Mouse (Mus musculus) kidney, embryonic 15.5 days (tissue): Measurements from ENCODE around the gene Stat4. TPM values are rescaled to one million over a fixed set of nuclear protein-coding genes. Genes with fewer than 3 reads are reported as not detected.

Experiments
- ATAC-seq: fragments of 200-750 bp; cut with Nextera tagmentation; replicated peaks from 2 replicates; pipeline ENCODE4 v1.8.0; 2017; ENCODE audit warnings: moderate TSS enrichment; ENCODE audit not compliant: low FRiP score
- H3K27ac ChIP-seq: fragments of 300-500 bp; sonication (generic); 2 replicates; pipeline ENCODE4 v1.5.1; 2015; ENCODE audit warnings: mild to moderate bottlenecking, inconsistent platforms
- H3K27me3 ChIP-seq: fragments of 300-500 bp; sonication (generic); 2 replicates; pipeline ENCODE4 v1.6.1; 2015; ENCODE audit warnings: inconsistent platforms
- H3K36me3 ChIP-seq: fragments of 300-500 bp; sonication (generic); 2 replicates; pipeline ENCODE4 v1.6.1; 2015; ENCODE audit warnings: inconsistent platforms
- H3K4me1 ChIP-seq: fragments of 300-500 bp; sonication (generic); 2 replicates; pipeline ENCODE4 v1.6.1; 2015; ENCODE audit warnings: inconsistent platforms
- H3K4me2 ChIP-seq: fragments of 300-500 bp; sonication (generic); 2 replicates; pipeline ENCODE4 v1.6.1; 2015; ENCODE audit warnings: moderate library complexity, mild to moderate bottlenecking, inconsistent platforms
- H3K4me3 ChIP-seq: fragments of 300-500 bp; sonication (generic); replicated peaks from 2 replicates; pipeline ENCODE4 v1.5.1; 2015; ENCODE audit warnings: mild to moderate bottlenecking, inconsistent platforms
- H3K9ac ChIP-seq: fragments of 300-500 bp; sonication (generic); 2 replicates; pipeline ENCODE4 v1.6.1; 2015; ENCODE audit warnings: mild to moderate bottlenecking, inconsistent platforms
- H3K9me3 ChIP-seq: fragments of 300-500 bp; sonication (generic); replicated peaks from 2 replicates; pipeline ENCODE4 v1.6.1; 2016; ENCODE audit warnings: inconsistent platforms
- WGBS: fragments of 180-500 bp; shearing (Covaris S2); methylation state at CpG from one replicate; pipeline ENCODE4 v1.1.7; 2015; ENCODE audit warnings: mixed read lengths; 5-methylcytosine and 5-hydroxymethylcytosine counted together
- polyA plus RNA-seq: library from polyadenylated mRNA; unstranded; fragments of >200 nt; fragmentation: Nextera tagmentation; extraction: Ambion mirVana; gene quantifications from 2 replicates; pipeline ENCODE4 v1.2.1, GENCODE M21; 2015

Stat4 gene
- polyA plus RNA-seq, 1 experiment from 2014 or later = 1.6 TPM

- no peak overlapping the region for H3K4me3 ChIP-seq
- H3K27ac ChIP-seq = no peak overlapping the region
- no peaks in the 10 kb centered on the region for H3K36me3 ChIP-seq
- no peak for ATAC-seq
- H3K9ac ChIP-seq = no peak overlapping the region
- H3K4me2 ChIP-seq = no peak overlapping the region
- no peaks in the 10 kb centered on the region for H3K9me3 ChIP-seq
- 21% methylated on average over 10 of the region's 10 CpGs for WGBS
- no peaks in the 10 kb centered on the region for H3K4me1 ChIP-seq
- no peaks in the 10 kb centered on the region for H3K27me3 ChIP-seq
Measured at GRCm38 (mm10) chr1:52079724-52080367, 92.9 kb downstream of the Stat4 start.

- H3K27ac ChIP-seq = no peak overlapping the region
- ATAC-seq = no peak
- no peaks in the 10 kb centered on the region for H3K9me3 ChIP-seq
- no peaks in the 10 kb centered on the region for H3K27me3 ChIP-seq
- no peak overlapping the region for H3K4me3 ChIP-seq
- H3K4me2 ChIP-seq = no peak overlapping the region
- H3K4me1 ChIP-seq = no peaks in the 10 kb centered on the region
- no peak overlapping the region for H3K9ac ChIP-seq
- no peaks in the 10 kb centered on the region for H3K36me3 ChIP-seq
- 28% methylated on average over 8 of the region's 8 CpGs for WGBS
Measured at GRCm38 (mm10) chr1:52080375-52080774, 93.4 kb downstream of the Stat4 start.

- H3K4me2 ChIP-seq = no peak overlapping the region
- ATAC-seq = no peak
- H3K27ac ChIP-seq = no peak overlapping the region
- no peak overlapping the region for H3K9ac ChIP-seq
- no peaks in the 10 kb centered on the region for H3K9me3 ChIP-seq
- 33% methylated on average over 4 of the region's 4 CpGs for WGBS
- no peaks in the 10 kb centered on the region for H3K36me3 ChIP-seq
- H3K4me3 ChIP-seq = no peak overlapping the region
- no peaks in the 10 kb centered on the region for H3K27me3 ChIP-seq
- H3K4me1 ChIP-seq = no peaks in the 10 kb centered on the region
Measured at GRCm38 (mm10) chr1:52086236-52086635, 99.3 kb downstream of the Stat4 start.

DNA sequence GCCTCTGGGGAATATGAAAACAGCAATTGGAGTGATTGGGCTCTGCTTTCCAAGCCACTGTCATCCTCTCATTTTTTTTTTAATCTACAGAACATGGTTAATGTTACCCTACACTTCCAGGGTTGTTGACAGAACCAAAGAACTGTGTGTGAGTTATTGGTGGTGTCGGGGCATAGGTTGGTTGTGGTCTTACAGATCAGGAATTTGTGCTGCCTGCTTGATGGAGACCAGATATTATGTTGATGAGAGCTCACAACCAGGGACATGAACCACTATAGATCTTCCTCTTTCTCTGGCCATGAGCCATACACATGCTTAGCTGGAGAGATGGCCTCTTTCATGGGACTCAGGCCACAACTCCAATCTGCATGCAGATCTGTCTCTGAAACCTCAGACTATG, 100.2 kb downstream of the Stat4 start:
- Histone ChIP-seq H3K27ac (no peak overlapping the region), H3K36me3 (no peaks in the 10 kb centered on the region), H3K9me3 (no peaks in the 10 kb centered on the region), H3K4me2 (no peak overlapping the region), H3K9ac (no peak overlapping the region), H3K4me3 (no peak overlapping the region), H3K27me3 (no peaks in the 10 kb centered on the region), H3K4me1 (no peaks in the 10 kb centered on the region)
- 68% methylated on average over 1 of the region's 1 CpGs for WGBS
- ATAC-seq = no peak

DNA sequence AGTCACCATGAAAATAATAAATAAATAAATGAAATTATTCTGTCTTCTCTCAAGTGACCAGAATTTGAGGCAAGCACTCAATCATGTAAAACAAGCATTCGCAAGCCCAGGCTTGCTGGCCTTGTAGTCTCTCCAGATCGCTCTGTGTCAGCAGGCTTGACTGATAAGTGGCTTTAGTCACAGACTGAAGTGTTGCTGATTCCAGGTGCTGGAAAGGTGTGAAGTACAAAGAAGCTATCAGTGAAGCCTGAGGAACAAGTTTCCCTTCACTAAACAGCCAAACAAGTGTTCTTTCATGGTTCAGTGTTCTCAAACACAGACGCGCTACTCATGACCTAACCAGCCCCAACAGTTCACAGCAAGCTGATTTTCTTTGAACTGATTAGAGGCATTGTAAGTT, 101.7 kb downstream of the Stat4 start:
- no peak for ATAC-seq
- H3K27ac ChIP-seq = no peak overlapping the region
- 62% methylated on average over 4 of the region's 4 CpGs for WGBS

DNA sequence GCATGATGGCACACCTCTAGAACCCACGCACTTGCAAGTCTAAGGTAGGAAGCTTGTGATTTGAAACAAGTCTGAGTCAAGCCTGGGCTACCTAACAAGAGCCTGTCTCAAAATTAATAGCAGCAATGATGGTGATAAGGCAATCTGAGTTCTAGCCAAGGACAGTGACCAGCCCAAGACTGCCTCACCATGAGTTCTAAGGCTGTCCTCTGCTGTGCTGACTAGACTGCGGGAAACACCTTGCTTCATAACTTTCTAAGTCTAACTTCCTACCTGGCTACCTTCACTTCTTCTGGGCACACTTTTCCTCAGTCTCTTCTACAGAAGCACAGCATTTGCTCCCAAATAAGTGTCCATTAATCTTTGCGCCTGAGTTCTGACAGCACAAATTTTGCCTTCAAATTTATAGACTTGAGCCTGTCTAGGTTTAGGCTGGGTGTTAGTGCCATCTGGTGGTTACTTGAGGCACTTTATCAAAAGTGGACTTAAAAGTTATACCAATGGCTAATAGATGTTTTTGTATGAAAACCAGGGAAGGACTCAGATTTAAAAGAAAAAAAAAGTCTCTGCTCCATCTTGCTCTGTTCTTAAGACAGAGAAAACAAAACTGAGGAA, 111.8 kb downstream of the Stat4 start:
- WGBS = 71% methylated on average over 3 of the region's 3 CpGs
- Histone ChIP-seq H3K4me2 (no peak overlapping the region), H3K27me3 (no peaks in the 10 kb centered on the region), H3K27ac (no peak overlapping the region), H3K9me3 (no peaks in the 10 kb centered on the region), H3K4me1 (no peaks in the 10 kb centered on the region), H3K36me3 (no peaks in the 10 kb centered on the region), H3K9ac (no peak overlapping the region), H3K4me3 (no peak overlapping the region)
- ATAC-seq = no peak

More for the DNA sequence above, 101.7 kb downstream of the Stat4 start:
- Histone ChIP-seq H3K36me3 (no peaks in the 10 kb centered on the region), H3K4me3 (no peak overlapping the region), H3K27me3 (no peaks in the 10 kb centered on the region), H3K4me1 (no peaks in the 10 kb centered on the region), H3K9ac (no peak overlapping the region), H3K9me3 (no peaks in the 10 kb centered on the region), H3K4me2 (no peak overlapping the region)

- no peak for ATAC-seq
- Histone ChIP-seq H3K4me1 (no peaks in the 10 kb centered on the region), H3K27ac (no peak overlapping the region), H3K27me3 (no peaks in the 10 kb centered on the region), H3K9ac (no peak overlapping the region), H3K36me3 (no peaks in the 10 kb centered on the region), H3K4me2 (no peak overlapping the region), H3K4me3 (no peak overlapping the region), H3K9me3 (no peaks in the 10 kb centered on the region)
- 76% methylated on average over 6 of the region's 6 CpGs for WGBS
Measured at GRCm38 (mm10) chr1:52100496-52100895, 113.5 kb downstream of the Stat4 start.

DNA sequence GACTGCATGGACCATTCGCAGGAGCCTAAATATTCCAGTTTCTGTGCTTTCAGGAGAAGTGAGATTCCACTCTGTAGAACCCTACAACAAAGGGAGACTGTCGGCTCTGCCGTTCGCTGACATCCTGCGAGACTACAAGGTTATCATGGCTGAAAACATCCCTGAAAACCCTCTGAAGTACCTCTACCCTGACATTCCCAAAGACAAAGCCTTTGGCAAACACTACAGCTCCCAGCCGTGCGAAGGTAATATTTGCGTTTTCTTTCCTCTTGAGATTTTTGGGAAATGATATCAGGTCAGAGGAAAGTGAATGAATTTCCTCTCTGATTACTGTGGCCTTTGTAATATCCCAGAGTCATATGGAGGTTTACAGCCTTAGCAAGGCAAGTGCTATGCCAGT, 115.8 kb downstream of the Stat4 start:
- Histone ChIP-seq H3K4me2 (no peak overlapping the region), H3K4me3 (no peak overlapping the region), H3K4me1 (no peaks in the 10 kb centered on the region), H3K27ac (no peak overlapping the region), H3K36me3 (no peaks in the 10 kb centered on the region), H3K27me3 (no peaks in the 10 kb centered on the region), H3K9me3 (no peaks in the 10 kb centered on the region), H3K9ac (no peak overlapping the region)
- no peak for ATAC-seq
- WGBS = 87% methylated on average over 8 of the region's 8 CpGs

DNA sequence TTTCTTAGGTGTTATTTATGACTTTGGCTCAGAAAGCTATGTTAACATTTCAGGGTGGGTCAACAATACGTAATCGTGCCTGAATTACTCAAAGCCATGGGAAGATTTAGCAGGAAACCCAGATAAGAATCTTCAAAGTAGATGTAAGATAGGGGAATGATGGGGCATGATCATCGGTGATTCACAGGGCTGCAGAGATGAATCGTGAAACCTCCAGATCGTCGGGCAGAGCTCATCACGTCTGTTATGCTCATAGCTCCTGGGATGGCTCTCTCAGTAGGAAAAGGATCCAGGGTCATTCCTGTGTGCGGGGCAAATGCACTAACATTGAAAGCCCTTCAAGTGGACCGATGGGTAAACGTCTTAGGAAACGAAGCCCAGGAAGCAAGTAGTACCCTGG, 120.3 kb downstream of the Stat4 start:
- H3K4me2 ChIP-seq = no peak overlapping the region

GRCm38 (mm10) chr1:52111217-52111616, 124.3 kb downstream of the Stat4 start:
- H3K27ac ChIP-seq = no peak overlapping the region
- H3K36me3 ChIP-seq = no peaks in the 10 kb centered on the region
- H3K4me3 ChIP-seq = no peak overlapping the region
- H3K9me3 ChIP-seq = no peaks in the 10 kb centered on the region
- no peaks in the 10 kb centered on the region for H3K27me3 ChIP-seq
- H3K4me2 ChIP-seq = no peak overlapping the region
- 67% methylated on average over 3 of the region's 3 CpGs for WGBS
- no peak overlapping the region for H3K9ac ChIP-seq
- ATAC-seq = no peak
- peaks cover 6% of the 10 kb centered on the region for H3K4me1 ChIP-seq

More for the DNA sequence above, 120.3 kb downstream of the Stat4 start:
- WGBS = 78% methylated on average over 11 of the region's 11 CpGs
- H3K27ac ChIP-seq = no peak overlapping the region
- no peak overlapping the region for H3K4me3 ChIP-seq
- H3K36me3 ChIP-seq = no peaks in the 10 kb centered on the region
- H3K4me1 ChIP-seq = no peaks in the 10 kb centered on the region
- H3K9ac ChIP-seq = no peak overlapping the region
- no peaks in the 10 kb centered on the region for H3K27me3 ChIP-seq
- no peaks in the 10 kb centered on the region for H3K9me3 ChIP-seq
- ATAC-seq = no peak

DNA sequence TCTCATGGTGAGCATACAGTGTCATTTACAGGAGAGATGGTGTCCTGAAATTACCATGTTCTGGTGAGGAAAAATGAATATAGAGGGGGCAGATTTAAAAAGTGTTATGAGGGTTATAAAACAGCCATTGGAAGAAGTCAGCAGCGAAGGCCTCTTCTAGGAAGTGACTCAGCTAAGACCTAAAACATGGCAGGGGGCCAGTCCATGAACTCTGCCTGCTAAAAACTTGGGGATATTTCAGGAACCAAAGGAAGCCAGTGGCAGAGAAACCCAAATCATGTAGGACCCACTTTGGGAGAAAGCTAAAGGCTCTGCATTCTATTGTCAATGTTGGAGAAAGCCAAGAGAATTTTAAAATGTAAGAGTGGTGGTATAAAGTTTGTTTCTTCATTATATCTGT, 125.4 kb downstream of the Stat4 start:
- Histone ChIP-seq H3K9ac (no peak overlapping the region), H3K4me1 (peaks cover 6% of the 10 kb centered on the region), H3K9me3 (no peaks in the 10 kb centered on the region), H3K27ac (no peak overlapping the region), H3K27me3 (no peaks in the 10 kb centered on the region), H3K4me3 (no peak overlapping the region), H3K36me3 (no peaks in the 10 kb centered on the region), H3K4me2 (no peak overlapping the region)
- WGBS = 88% methylated on average over 1 of the region's 1 CpGs
- ATAC-seq = no peak

- Histone ChIP-seq H3K4me2 (peak overlapping the region; percentile 76), H3K27ac (peak overlapping the region; percentile 78), H3K27me3 (no peaks in the 10 kb centered on the region), H3K4me3 (peak overlapping the region; percentile 47), H3K9ac (peak overlapping the region; percentile 49), H3K9me3 (no peaks in the 10 kb centered on the region), H3K4me1 (peaks cover 6% of the 10 kb centered on the region), H3K36me3 (no peaks in the 10 kb centered on the region)
- 22% methylated on average over 7 of the region's 7 CpGs for WGBS
- peak; percentile 33 for ATAC-seq
Measured at GRCm38 (mm10) chr1:52113067-52113665, 126.2 kb downstream of the Stat4 start.
